8 mouse cellular contexts compared by ENCODE assay signal in the genomic region with DNA sequence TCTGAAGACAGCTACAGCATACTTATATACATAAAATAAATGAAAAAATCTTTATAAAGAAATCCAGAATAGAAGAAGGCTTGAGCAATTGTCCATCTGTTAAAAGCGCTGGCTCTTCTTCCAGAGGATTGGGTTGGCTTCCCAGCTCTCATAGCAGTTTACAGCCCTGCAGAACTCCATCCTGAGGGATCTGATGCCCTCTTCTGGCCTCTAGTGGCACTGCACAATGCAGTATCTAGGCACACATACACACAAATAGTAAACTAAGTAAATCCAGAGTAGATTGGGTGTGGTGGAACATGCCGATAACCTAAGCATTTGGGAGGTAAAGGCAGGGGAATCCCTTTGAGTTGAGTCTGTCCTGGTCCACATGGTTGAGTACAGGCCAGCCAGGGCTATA. TPM values are rescaled to one million over a fixed set of nuclear protein-coding genes. Genes with fewer than 3 reads are reported as not detected.
DNase-seq lines count a peak whose midpoint lies in the region; ATAC-seq and TF ChIP-seq lines count a peak whose summit lies in the region.

No protein-coding gene starts in this region.

- peak; percentile 87 for DNase-seq in heart, adult 11 months
- DNase-seq in heart, embryonic 10.5 days (ENCODE audit: low spot score): no peak
- no peak for DNase-seq in testis, postnatal 14 days (ENCODE audit: low spot score)
- DNase-seq in embryo, embryonic 10 days (ENCODE audit: low spot score): peak; percentile 61
- peak; percentile 30 to 77 for DNase-seq in kidney, postnatal 36 days
- peak; percentile 46 for DNase-seq in retina, embryonic 14.5 days (ENCODE audit: low spot score)

- peaks cover 97% of the 10 kb centered on the region for H3K36me3 ChIP-seq in heart, embryonic 10.5 days
- peaks cover 3% of the 10 kb centered on the region for H3K36me3 ChIP-seq in testis, adult 2 months (ENCODE audit: control insufficient read depth, insufficient read depth, low read length)
- peaks cover 27% of the 10 kb centered on the region for H3K36me3 ChIP-seq in midbrain, embryonic 13.5 days

- WGBS in heart, embryonic 10.5 days: 90% methylated on average over 2 of the region's 2 CpGs
- 90% methylated on average over 2 of the region's 2 CpGs for WGBS in midbrain, embryonic 13.5 days

- no peaks in the 10 kb centered on the region for H3K27me3 ChIP-seq in heart, embryonic 10.5 days (ENCODE audit: insufficient read depth, poor library complexity, severe bottlenecking)
- H3K27me3 ChIP-seq in testis, adult 2 months (ENCODE audit: control insufficient read depth, insufficient read depth, low read length): no peaks in the 10 kb centered on the region
- H3K27me3 ChIP-seq in midbrain, embryonic 13.5 days: no peaks in the 10 kb centered on the region

- H3K4me1 ChIP-seq in heart, embryonic 10.5 days: peaks cover 8% of the 10 kb centered on the region
- H3K4me1 ChIP-seq in testis, adult 2 months (ENCODE audit: control insufficient read depth, insufficient read depth, low read length): no peaks in the 10 kb centered on the region
- peaks cover 1% of the 10 kb centered on the region; the same call in 1 of the 2 replicates for H3K4me1 ChIP-seq in midbrain, embryonic 13.5 days (replicated peaks)

- no peak overlapping the region for H3K4me3 ChIP-seq in heart, embryonic 10.5 days
- no peak overlapping the region for H3K4me3 ChIP-seq in testis, adult 2 months (ENCODE audit: control insufficient read depth, low read depth, low read length)
- H3K4me3 ChIP-seq in midbrain, embryonic 13.5 days (replicated peaks): no peak overlapping the region

- H3K27ac ChIP-seq in heart, embryonic 10.5 days: no peak overlapping the region
- H3K27ac ChIP-seq in testis, adult 2 months (ENCODE audit: control insufficient read depth, insufficient read depth, low read depth, low read length): no peak overlapping the region
- H3K27ac ChIP-seq in midbrain, embryonic 13.5 days: no peak overlapping the region

- H3K9me3 ChIP-seq in heart, embryonic 10.5 days: no peaks in the 10 kb centered on the region
- H3K9me3 ChIP-seq in midbrain, embryonic 13.5 days: no peaks in the 10 kb centered on the region

- TF ChIP-seq CTCF in testis, adult 2 months (IDR thresholded peaks at IDR 0.05; ENCODE audit: control insufficient read depth, insufficient read depth, insufficient replicate concordance, low read depth, low read length): peak; percentile 25; the same call in 1 of the 2 replicates

- no peak for ATAC-seq in midbrain, embryonic 13.5 days

- H3K9ac ChIP-seq in midbrain, embryonic 13.5 days (replicated peaks): no peak overlapping the region

- TF ChIP-seq POLR2A in testis, adult 2 months (IDR thresholded peaks at IDR 0.05; ENCODE audit: control insufficient read depth, low read depth, low read length): no peak

- H3K4me2 ChIP-seq in midbrain, embryonic 13.5 days (replicated peaks): no peak overlapping the region

RNA-seq across cellular contexts. Expression of gene Bub1b, which starts 8.0 kb away (rescaled TPM):
- polyA plus RNA-seq in heart, embryonic 10.5 days (2016; fragmentation: Nextera tagmentation; extraction: Ambion mirVana): 101 and 104 TPM in 2 replicates
- 18.4 and 20.0 TPM in 2 replicates for polyA plus RNA-seq in testis, adult 2 months (2012; rRNA removed)
- polyA plus RNA-seq in midbrain, embryonic 13.5 days (2015; fragmentation: Nextera tagmentation; extraction: Ambion mirVana): 37.4 and 38.0 TPM in 2 replicates

RNA-seq across cellular contexts. Expression of gene Bmf, which starts 56.5 kb away (rescaled TPM):
- 2.5 and 3.7 TPM in 2 replicates for polyA plus RNA-seq in heart, embryonic 10.5 days (2016; fragmentation: Nextera tagmentation; extraction: Ambion mirVana)
- 0.84 and 0.88 TPM in 2 replicates for polyA plus RNA-seq in testis, adult 2 months (2012; rRNA removed)
- polyA plus RNA-seq in midbrain, embryonic 13.5 days (2015; fragmentation: Nextera tagmentation; extraction: Ambion mirVana): 4.0 and 4.7 TPM in 2 replicates

RNA-seq across cellular contexts. Expression of gene Pak6, which starts 57.1 kb away (rescaled TPM):
- polyA plus RNA-seq in heart, embryonic 10.5 days (2016; fragmentation: Nextera tagmentation; extraction: Ambion mirVana): 1.7 and 4.1 TPM in 2 replicates
- polyA plus RNA-seq in testis, adult 2 months (2012; rRNA removed): 6.2 and 7.6 TPM in 2 replicates
- polyA plus RNA-seq in midbrain, embryonic 13.5 days (2015; fragmentation: Nextera tagmentation; extraction: Ambion mirVana): 20.1 and 21.1 TPM in 2 replicates

Comparison
In these comparisons a context has a peak if more than half of its experiments do, and no peak if none do; other contexts are left out.
1. DNase-seq: peak in heart, adult 11 months (single experiment), embryo, embryonic 10 days (single experiment), kidney, postnatal 36 days (2 of 2) and retina, embryonic 14.5 days (single experiment); none in heart, embryonic 10.5 days (single experiment) and testis, postnatal 14 days (single experiment).